Mouse (Mus musculus) myocyte (in vitro differentiated cells): ENCODE data around the gene Helz. TPM values are rescaled to one million over a fixed set of nuclear protein-coding genes. Genes with fewer than 3 reads are reported as not detected.

Experiments
- H3K27me3 ChIP-seq: one replicate; pipeline ENCODE4 v1.6.1; 2011; ENCODE audit not compliant: control insufficient read depth, insufficient read depth, insufficient read length
- H3K36me3 ChIP-seq: one replicate; pipeline ENCODE4 v1.6.1; 2011; ENCODE audit not compliant: control insufficient read depth, insufficient read depth
- H3K4me2 ChIP-seq: one replicate; pipeline ENCODE4 v1.6.1; 2011; ENCODE audit warnings: low read depth, control low read depth
- H3K4me3 ChIP-seq: one replicate; pipeline ENCODE4 v1.5.1; 2011; ENCODE audit warnings: mild to moderate bottlenecking, control low read depth, moderate library complexity
- H3K79me2 ChIP-seq: one replicate; pipeline ENCODE4 v1.6.1; 2011; ENCODE audit not compliant: control insufficient read depth, insufficient read depth
- H3ac ChIP-seq: one replicate; pipeline ENCODE4 v1.6.1; 2011; ENCODE audit not compliant: control insufficient read depth, insufficient read length
- CEBPB ChIP-seq: IDR thresholded peaks from 2 replicates; pipeline ENCODE4 v1.6.1; 2011; ENCODE audit warnings: mild to moderate bottlenecking, moderate library complexity; ENCODE audit not compliant: poor library complexity, insufficient read depth, severe bottlenecking
- E2F4 ChIP-seq: IDR thresholded peaks from one replicate; pipeline ENCODE4 v1.6.1; 2011; ENCODE audit warnings: mild to moderate bottlenecking, control low read depth, moderate library complexity; ENCODE audit not compliant: insufficient read depth
- MAX ChIP-seq: IDR thresholded peaks from one replicate; pipeline ENCODE4 v1.6.1; 2011; ENCODE audit warnings: low read depth, mild to moderate bottlenecking, control low read depth
- MYOD1 ChIP-seq, 3 experiments: IDR thresholded peaks; one replicate each; pipeline ENCODE4 v1.6.1; 2011; ENCODE audit warnings: control low read depth in 2 of 3, low read depth in 2 of 3, mild to moderate bottlenecking in 2 of 3, moderate library complexity in 1 of 3; ENCODE audit not compliant: insufficient read length in 2 of 3, control insufficient read depth in 1 of 3
- MYOG ChIP-seq, 3 experiments: IDR thresholded peaks; one replicate each; pipeline ENCODE4 v1.6.1; 2011; ENCODE audit warnings: control low read depth in 2 of 3, low read depth in 2 of 3, mild to moderate bottlenecking in 2 of 3; ENCODE audit not compliant: insufficient read length in 2 of 3, control insufficient read depth in 1 of 3, insufficient read depth in 1 of 3
- POLR2A ChIP-seq: IDR thresholded peaks from one replicate; pipeline ENCODE4 v1.6.1; 2011; ENCODE audit warnings: low read depth, mild to moderate bottlenecking, control low read depth, moderate library complexity; ENCODE audit not compliant: insufficient read length
- POLR2AphosphoS2 ChIP-seq: IDR thresholded peaks from one replicate; pipeline ENCODE4 v1.6.1; 2011; ENCODE audit warnings: low read depth, control low read depth; ENCODE audit not compliant: insufficient read length
- REST ChIP-seq: IDR thresholded peaks from one replicate; pipeline ENCODE4 v1.6.1; 2011; ENCODE audit warnings: mild to moderate bottlenecking, control low read depth, moderate library complexity; ENCODE audit not compliant: insufficient read depth, insufficient read length
- SRF ChIP-seq: IDR thresholded peaks from one replicate; pipeline ENCODE4 v1.6.1; 2011; ENCODE audit warnings: low read depth; ENCODE audit not compliant: control insufficient read depth, insufficient read length
- TCF12 ChIP-seq: IDR thresholded peaks from one replicate; pipeline ENCODE4 v1.6.1; 2011; ENCODE audit warnings: mild to moderate bottlenecking, control low read depth; ENCODE audit not compliant: poor library complexity, insufficient read depth, severe bottlenecking
- TCF3 ChIP-seq: IDR thresholded peaks from one replicate; pipeline ENCODE4 v1.6.1; 2011; ENCODE audit warnings: low read depth, control low read depth; ENCODE audit not compliant: insufficient read length
- USF1 ChIP-seq: IDR thresholded peaks from one replicate; pipeline ENCODE4 v1.6.1; 2011; ENCODE audit warnings: low read depth, mild to moderate bottlenecking, control low read depth, moderate library complexity
- polyA plus RNA-seq: library from polyadenylated mRNA; unstranded; fragments of >200 nt; fragmentation: generic; extraction: Trizol; gene quantifications from one replicate; pipeline ENCODE4 v1.2.1, GENCODE M21; 2012; ENCODE audit warnings: missing spikeins

Helz gene
- polyA plus RNA-seq, 1 experiment = 5.8 TPM

- Histone ChIP-seq H3K27me3 (no peaks in the 10 kb centered on the region), H3K36me3 (peaks cover 5% of the 10 kb centered on the region), H3K4me3 (no peak overlapping the region), H3ac (no peak overlapping the region), H3K4me2 (no peak overlapping the region), H3K79me2 (no peaks in the 10 kb centered on the region)
- TF ChIP-seq MYOG (IDR thresholded peaks at IDR 0.05; ENCODE audit: control insufficient read depth in 1 of 3, insufficient read depth in 1 of 3, insufficient read length in 2 of 3, low read depth in 2 of 3) = no peak
- TF ChIP-seq TCF12 = no peak
- no peak for TF ChIP-seq POLR2AphosphoS2
- no peak for TF ChIP-seq POLR2A
- TF ChIP-seq MYOD1 (IDR thresholded peaks at IDR 0.05; ENCODE audit: control insufficient read depth in 1 of 3, insufficient read length in 2 of 3, low read depth in 2 of 3) = no peak
- no peak for TF ChIP-seq USF1
These were observed 82.2 kb downstream of the Helz start for GRCm38 (mm10) chr11:107629951-107630350.

- H3K4me2 ChIP-seq = no peak overlapping the region
- H3K36me3 ChIP-seq = peaks cover 17% of the 10 kb centered on the region
- no peak overlapping the region for H3ac ChIP-seq
- H3K4me3 ChIP-seq = no peak overlapping the region
- H3K27me3 ChIP-seq = no peaks in the 10 kb centered on the region
- TF ChIP-seq MYOG (IDR thresholded peaks at IDR 0.05; ENCODE audit: control insufficient read depth in 1 of 3, insufficient read depth in 1 of 3, insufficient read length in 2 of 3, low read depth in 2 of 3) (peak in 1 of 3 experiments; percentile 23), POLR2AphosphoS2 (no peak), MYOD1 (IDR thresholded peaks at IDR 0.05; ENCODE audit: control insufficient read depth in 1 of 3, insufficient read length in 2 of 3, low read depth in 2 of 3) (peak in 1 of 3 experiments; percentile 65), SRF (no peak)
- H3K79me2 ChIP-seq = no peaks in the 10 kb centered on the region
These were observed 83.4 kb downstream of the Helz start for GRCm38 (mm10) chr11:107631124-107631523.

GRCm38 (mm10) chr11:107633563-107634146, 85.9 kb downstream of the Helz start:
- no peak for TF ChIP-seq REST
- no peak for TF ChIP-seq POLR2AphosphoS2
- no peak for TF ChIP-seq USF1
- TF ChIP-seq E2F4 = no peak
- TF ChIP-seq SRF = no peak
- no peak for TF ChIP-seq POLR2A
- TF ChIP-seq TCF12 = no peak
- TF ChIP-seq MYOG (IDR thresholded peaks at IDR 0.05; ENCODE audit: control insufficient read depth in 1 of 3, insufficient read depth in 1 of 3, insufficient read length in 2 of 3, low read depth in 2 of 3) = no peak
- TF ChIP-seq MAX = no peak
- no peak for TF ChIP-seq MYOD1 (IDR thresholded peaks at IDR 0.05; ENCODE audit: control insufficient read depth in 1 of 3, insufficient read length in 2 of 3, low read depth in 2 of 3)
- TF ChIP-seq CEBPB = no peak
- no peak for TF ChIP-seq TCF3

DNA sequence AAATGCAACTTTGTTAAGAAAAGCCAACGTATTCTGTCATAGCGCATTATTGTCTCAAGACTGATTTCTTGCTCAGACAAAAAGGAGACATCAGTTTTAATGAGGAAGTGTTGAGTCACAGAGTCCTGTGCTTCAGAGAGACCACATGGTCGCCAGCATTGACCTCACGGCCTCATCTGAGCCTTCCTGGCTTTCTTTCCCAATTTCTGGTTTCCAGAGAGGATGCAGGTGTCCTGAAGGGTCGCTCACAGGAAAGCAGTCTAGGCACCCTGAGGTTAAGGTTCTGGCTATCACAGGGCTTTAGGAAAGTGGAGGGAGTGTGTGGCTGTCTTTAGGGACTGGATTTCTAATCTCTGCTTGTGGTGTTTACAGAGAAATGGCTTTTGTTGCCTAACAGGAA, 90.4 kb downstream of the Helz start:
- no peak overlapping the region for H3K4me2 ChIP-seq
- no peak overlapping the region for H3ac ChIP-seq
- H3K27me3 ChIP-seq = no peaks in the 10 kb centered on the region
- H3K4me3 ChIP-seq = no peak overlapping the region
- no peak for TF ChIP-seq POLR2A
- TF ChIP-seq REST = no peak
- no peak for TF ChIP-seq TCF3
- TF ChIP-seq MYOD1 (IDR thresholded peaks at IDR 0.05; ENCODE audit: control insufficient read depth in 1 of 3, insufficient read length in 2 of 3, low read depth in 2 of 3) = no peak
- TF ChIP-seq E2F4 = no peak
- TF ChIP-seq MYOG (IDR thresholded peaks at IDR 0.05; ENCODE audit: control insufficient read depth in 1 of 3, insufficient read depth in 1 of 3, insufficient read length in 2 of 3, low read depth in 2 of 3) = no peak
- TF ChIP-seq TCF12 = no peak
- no peak for TF ChIP-seq MAX
- TF ChIP-seq USF1 = no peak
- TF ChIP-seq POLR2AphosphoS2 = no peak
- no peak for TF ChIP-seq SRF
- TF ChIP-seq CEBPB = no peak
- H3K79me2 ChIP-seq = no peaks in the 10 kb centered on the region
- peaks cover 35% of the 10 kb centered on the region for H3K36me3 ChIP-seq

More at GRCm38 (mm10) chr11:107633563-107634146, 85.9 kb downstream of the Helz start:
- H3K4me2 ChIP-seq = no peak overlapping the region
- H3K4me3 ChIP-seq = no peak overlapping the region
- H3K36me3 ChIP-seq = peaks cover 28% of the 10 kb centered on the region
- H3ac ChIP-seq = no peak overlapping the region
- no peaks in the 10 kb centered on the region for H3K27me3 ChIP-seq
- no peaks in the 10 kb centered on the region for H3K79me2 ChIP-seq

DNA sequence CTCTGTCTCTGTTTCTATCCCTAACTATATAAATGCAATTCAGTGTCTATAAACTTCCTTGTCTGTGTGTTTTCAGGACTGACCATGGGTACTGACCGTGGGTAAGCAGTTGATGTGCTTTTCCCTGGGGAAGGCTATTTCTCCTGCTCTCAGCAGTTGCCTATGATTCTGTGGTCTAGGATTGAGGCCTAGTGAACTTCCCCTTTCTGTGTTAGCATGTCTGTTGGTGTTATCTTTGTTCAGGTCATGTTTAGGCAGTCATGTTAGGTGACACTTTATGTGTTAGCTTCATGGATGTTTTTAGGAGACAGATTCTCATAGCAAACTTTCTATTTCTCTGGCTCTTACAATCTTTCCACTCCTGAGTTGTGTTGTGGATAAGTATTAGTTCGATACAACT, 91.9 kb downstream of the Helz start:
- Histone ChIP-seq H3ac (no peak overlapping the region), H3K27me3 (no peaks in the 10 kb centered on the region), H3K4me2 (no peak overlapping the region), H3K4me3 (no peak overlapping the region), H3K79me2 (no peaks in the 10 kb centered on the region), H3K36me3 (peaks cover 35% of the 10 kb centered on the region)
- TF ChIP-seq MAX = no peak
- no peak for TF ChIP-seq REST
- no peak for TF ChIP-seq TCF3
- no peak for TF ChIP-seq MYOD1 (IDR thresholded peaks at IDR 0.05; ENCODE audit: control insufficient read depth in 1 of 3, insufficient read length in 2 of 3, low read depth in 2 of 3)
- no peak for TF ChIP-seq USF1
